Mouse (Mus musculus) hindlimb bud, embryonic 11.5 days (tissue): ENCODE data around the gene 1810013L24Rik.

Experiments used
- DNase-seq: peaks from one replicate; pipeline ENCODE4 v3.0.0-alpha.2; 2012; ENCODE audit warnings: low read depth, low spot score; ENCODE audit errors: extremely low spot score

The 1810013L24Rik gene

DNA sequence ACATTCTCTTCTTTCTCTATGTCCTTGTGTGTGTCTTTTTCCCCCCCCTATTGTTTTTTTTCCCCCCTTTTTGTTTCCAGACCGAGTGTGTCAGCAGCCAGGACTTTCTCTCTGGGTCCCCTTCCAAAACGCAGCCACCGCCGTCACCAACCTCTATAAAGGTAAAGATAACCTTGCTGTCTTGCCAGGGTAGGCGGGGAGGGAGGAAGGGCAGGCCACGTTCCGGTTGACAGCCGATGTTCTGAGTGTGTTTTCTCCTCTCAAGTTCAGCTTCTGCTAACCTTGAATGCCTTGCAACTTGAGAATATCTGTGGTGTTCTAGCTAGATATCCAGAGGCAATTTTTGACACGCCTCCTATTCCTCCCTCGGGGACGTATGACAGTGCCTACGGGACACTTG is 1.3 kb downstream of the 1810013L24Rik start:
- no peak for DNase-seq

DNA sequence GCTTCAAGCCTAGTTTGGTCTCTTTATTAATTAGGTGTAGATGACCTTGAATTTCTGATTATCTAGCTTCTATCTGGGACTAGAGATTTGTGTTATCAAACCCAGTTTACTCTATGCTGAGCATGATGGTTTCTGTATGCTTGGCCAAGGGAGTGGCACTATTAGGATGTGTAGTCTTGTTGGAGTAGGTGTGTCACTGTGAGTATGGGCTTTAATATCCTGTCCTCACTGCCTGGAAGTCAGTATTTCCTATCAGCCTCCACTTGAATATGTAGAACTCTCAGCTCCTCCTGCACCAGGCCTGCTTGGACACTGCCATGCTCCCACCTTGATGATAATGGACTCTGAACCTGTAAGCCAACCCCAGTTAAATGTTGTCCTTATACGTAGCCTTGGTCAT is 7.0 kb downstream of the 1810013L24Rik start:
- DNase-seq: no peak

DNA sequence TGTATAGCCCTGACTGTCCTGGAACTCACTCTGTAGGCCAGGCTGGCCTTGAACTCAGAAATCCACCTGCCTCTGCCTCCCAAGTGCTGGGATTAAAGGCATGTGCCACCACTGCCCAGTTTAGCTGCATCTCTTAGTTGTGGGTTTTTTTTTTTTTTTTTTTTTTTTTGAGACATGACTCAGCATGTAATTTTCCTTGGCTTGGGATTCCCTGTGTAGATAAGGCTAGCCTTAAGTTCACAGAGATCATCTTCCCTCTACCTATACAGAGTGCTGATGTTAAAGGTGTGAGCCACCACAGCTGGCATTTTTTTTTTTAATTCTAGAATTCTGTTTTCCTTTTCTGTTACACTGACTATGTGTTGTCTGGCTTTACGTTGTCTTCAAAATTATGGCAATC is 7.7 kb downstream of the 1810013L24Rik start:
- DNase-seq: no peak

DNA sequence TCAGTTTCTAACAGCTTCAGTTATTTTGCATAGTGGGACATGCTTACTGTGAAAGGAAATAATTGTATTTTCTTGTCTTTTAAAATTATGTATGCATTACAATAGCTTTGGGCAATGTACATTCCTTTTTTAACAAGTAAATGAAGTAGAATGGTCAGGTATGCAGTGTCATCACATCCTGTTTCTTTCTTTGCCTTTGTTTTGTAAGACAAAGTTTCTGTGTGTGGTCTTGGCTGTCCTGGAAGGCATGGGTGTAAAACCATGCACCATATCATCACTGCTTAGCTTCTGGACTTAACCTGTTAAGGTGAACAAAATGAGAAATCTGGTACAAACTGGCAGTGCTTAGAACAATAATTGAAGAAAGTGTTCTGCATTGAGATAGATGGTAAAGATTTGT is 9.0 kb downstream of the 1810013L24Rik start:
- no peak for DNase-seq

DNA sequence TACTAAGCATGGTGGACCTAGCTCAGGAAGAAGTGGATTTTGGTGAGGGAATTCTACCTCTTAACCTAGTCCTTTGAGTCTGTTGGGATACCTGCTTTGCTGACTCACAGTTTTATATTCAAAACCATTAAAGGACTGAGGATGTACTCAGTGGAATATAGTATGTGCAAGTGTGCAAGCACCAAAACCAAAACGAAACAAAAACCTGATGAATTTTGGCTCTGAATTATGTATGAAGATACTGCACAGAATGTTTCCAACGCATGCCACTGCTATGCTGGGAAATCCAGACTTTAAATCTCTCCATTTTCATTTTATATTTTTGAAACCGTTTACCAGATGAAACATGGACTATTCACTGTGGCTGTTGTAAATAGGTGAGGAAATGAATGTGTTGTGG is 10.7 kb downstream of the 1810013L24Rik start:
- DNase-seq: no peak

DNA sequence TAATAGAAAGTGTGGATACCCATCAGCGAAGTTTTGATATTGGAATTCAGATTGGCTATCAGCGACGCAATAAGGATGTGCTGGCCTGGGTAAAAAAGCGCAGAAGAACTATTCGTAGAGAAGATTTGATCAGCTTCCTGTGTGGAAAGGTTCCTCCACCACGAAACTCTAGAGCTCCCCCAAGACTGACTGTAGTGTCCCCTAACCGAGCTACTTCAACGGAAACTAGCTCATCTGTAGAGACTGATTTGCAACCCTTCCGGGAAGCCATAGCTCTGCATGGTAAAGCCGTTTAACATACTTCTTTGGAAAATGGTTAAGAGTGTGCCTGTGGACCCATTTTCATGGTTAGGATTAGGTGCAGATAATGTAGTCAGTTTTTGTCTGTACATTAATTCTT is 13.1 kb downstream of the 1810013L24Rik start:
- no peak for DNase-seq

DNA sequence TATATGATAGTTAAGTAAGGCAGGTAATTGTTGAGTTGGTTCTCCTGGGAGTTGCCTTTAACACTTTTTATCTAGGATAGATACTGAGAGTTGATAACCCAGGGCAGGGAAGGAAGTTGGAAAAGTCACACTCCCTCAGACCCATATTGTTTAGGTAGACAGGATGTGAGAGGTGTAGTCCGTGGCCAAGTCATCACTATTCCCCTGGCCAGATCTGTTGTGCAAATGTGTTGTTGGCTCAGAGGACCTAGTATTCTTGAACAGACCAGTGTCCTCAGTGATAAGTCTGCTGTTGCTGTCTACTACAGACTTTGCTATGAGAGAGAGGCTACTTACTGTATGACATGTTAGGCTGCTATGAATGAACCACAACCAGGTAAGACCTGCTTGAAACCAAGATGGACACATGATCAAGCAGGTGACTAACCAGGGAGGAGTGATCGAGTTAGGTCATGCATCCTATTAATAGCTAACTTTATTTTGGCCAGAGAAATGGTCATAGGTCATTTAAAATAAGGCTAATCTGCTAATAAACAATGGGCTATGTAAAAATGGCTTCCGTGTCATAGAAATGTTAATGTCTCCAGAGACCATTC is 13.8 kb downstream of the 1810013L24Rik start:
- no peak for DNase-seq

DNA sequence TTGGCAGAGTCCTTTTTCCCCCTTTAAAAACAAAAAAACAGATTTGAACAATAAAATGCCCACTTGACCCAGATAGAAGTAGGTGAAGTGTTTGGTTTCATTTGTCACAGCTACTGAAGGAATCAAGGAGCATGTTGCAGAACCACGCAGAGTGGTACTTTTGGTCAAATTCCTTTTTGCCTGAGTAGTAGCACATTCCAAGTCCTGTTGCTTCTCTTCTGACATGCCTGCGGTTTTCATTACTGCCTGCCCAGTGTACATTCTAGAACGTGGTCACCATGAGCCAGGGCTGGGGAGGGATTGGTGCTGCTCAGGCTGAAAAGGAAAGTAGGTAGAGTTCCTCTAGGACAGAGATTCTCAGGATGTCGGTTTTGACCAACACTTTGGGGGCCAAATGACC is 16.1 kb downstream of the 1810013L24Rik start:
- DNase-seq: no peak

DNA sequence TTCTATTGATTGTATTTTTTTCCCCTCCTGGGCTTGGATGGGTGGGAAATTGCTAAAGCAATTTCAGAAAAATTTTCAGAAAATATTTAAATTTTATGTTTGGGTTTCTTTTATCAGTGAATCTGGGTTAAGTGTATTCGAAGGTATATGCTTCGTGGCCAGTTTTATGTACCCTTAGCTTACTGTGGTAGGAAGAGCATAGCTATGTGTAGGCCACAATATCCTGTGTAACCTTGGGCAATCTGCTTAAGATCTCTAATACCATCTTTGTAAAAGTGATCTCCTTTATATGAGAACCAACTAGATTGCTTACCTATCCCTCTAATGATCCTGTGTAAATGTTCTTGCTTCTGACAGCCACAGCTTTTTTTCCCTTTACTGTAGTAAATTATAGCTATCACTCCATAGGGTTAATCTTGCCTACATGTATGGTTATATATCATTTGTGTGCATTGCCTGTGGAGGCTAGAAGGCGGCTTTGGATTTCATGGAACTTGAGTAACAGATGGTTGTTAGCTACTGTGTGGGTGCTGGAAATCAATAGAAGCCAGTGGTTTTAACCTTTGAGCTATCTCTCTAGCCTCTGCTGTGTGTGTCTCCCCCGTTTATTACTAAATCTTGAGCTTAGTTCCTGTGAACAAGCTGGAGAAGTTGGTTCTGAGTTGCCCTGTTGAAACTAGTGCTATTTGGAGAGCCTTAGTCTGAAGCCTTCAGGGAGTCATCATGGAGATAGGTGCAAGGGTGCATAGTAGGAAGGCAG is 18.6 kb downstream of the 1810013L24Rik start:
- DNase-seq: no peak

DNA sequence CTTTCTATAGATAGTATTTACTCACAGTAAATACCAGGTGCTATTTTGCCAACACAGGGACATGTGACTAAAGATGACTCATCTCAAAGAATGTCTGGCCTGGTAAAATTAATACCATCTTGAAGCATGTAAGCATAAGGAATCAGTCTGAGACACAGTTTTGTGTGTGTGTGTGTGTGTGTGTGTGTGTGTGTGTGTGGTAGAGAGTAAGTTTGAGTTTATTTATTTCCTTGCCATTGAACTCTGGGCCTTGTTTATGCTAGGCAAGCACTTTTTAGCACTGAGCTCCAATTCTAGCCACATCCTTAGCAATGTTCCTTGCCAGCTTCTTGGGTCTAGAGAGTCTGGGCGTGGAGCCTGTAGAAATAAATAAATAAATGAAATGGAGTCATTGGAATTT is 20.0 kb downstream of the 1810013L24Rik start:
- no peak for DNase-seq

DNA sequence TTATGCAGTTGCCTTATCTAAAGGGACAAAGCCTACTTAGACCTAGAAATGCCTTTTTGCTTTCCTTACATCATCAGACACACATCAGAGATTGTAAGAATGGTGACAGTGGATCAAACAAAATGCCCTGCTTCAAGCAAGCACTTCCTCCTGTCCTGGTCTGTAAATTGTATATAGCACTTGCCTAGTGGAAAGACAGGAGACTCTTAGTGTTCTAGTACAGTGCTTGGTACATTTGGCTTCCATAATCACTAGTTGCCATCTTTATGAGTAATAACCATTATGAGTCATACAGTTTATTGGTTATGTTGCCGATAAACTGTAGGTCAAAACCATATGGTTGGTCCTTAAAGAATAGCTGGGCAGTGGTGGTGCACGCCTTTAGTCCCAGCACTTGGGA is 25.2 kb downstream of the 1810013L24Rik start:
- DNase-seq: no peak

DNA sequence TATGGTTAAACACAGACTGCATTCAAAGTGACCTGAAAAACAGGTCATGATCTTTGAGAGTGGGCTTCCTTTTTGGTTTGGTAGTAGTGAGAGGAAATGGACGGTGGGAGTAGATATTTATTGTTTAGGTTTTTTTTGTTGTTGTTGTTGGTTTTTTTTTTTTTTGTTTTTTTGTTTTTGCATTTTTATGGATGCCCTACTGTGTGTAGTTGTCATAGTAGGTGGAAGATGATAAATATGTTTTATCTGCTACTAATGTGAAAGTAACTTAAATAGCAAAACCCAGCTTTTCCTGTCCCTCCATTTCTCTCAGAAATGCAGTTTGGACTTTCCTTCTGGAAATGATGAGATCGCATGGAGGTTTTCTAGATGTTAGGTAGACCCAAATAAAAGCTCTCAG is 26.9 kb downstream of the 1810013L24Rik start:
- DNase-seq: no peak

DNA sequence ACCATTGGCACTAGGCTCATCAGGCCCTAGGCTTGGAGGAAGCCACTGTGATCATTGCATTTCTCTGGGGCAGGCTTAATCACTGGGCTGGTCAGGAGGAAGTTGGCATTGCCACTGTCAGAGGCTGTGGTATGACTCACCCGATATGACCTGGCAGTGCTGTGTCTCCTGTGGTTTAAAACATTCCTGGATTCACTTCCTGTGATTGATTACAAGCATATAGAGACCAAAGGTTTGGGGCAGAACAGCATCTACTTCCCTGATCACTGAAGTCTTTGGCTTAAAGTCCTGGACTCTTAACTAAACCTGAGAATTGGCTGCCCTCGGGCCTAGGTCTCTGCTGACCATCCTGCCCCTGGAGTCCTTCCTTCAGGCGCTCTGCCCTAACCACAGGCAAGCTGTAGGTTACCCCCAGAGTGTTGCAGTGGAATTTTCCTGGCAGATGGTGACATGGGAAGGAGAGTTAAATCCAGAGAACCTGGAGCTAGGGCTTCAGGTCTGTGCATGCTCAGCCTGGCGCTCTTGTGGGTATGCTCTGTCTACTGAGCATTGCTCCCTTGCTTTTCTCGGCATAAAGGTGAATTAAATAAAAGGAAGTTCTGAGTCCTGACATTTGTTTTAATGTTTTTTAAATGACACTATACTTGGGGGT is 32.6 kb downstream of the 1810013L24Rik start:
- no peak for DNase-seq

DNA sequence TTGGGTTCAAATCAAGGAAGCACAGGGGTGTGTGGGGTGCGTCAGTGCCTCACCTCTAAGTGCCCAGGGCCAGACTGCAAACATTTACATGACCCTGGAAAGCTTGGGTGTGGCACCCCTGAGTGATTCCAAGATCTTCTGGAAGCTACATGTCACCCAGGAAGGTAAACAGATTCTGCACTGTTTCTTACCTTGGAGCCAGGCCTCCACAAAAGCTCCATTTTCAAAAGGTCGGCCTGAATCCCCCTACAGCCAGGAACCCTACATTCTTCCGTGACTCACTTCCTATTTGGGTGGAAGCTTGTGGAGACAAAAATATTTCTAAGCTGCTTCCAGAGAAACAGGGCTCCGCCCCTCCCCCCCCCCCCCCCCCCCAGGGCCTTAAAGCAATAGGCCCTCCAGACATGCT is 34.3 kb downstream of the 1810013L24Rik start:
- no peak for DNase-seq

DNA sequence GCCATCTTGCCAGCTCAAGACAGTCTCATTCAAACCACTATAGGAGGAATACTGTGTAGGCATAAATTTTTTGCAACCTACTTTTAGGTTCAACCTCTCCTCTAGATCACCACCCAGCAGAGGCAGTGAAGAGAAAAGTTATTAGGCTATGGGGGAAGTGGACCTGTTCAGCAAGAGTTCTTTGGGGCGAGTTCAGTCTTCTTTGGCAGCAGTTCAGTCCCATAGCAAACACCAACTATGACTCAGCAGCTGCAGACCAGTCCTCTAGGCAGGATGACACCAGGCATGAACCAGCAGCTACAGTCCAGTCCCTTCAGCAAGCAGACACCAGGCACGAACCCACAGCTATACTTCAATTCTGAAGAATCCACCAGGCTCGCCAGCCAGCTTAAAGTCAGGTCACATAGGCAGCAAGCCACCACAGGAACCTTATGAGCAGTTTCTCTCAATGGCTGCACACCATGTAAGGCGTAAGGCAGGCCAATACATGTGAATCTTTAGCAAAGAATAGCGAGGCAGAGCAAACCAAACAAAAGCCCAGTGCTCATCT is 37.6 kb downstream of the 1810013L24Rik start:
- no peak for DNase-seq

DNA sequence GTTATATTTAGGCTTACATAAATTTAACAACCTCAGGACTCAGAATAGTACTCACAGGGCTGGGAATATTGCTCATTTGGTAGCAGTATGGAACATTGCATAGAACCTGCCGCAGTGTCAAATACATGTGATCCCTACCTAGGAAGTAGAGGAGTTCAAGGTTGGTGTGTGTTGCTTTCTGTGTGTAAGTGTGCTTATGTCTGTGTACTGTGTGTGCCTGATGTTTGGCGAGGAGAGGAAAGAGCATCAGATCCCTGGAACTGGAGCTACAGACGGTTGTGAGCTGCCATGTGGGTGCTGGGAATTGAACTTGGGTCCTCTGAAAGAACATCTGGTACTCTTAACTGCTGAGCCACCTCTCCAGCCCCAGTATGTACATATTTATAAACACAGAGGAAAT is 38.6 kb downstream of the 1810013L24Rik start:
- DNase-seq: no peak

DNA sequence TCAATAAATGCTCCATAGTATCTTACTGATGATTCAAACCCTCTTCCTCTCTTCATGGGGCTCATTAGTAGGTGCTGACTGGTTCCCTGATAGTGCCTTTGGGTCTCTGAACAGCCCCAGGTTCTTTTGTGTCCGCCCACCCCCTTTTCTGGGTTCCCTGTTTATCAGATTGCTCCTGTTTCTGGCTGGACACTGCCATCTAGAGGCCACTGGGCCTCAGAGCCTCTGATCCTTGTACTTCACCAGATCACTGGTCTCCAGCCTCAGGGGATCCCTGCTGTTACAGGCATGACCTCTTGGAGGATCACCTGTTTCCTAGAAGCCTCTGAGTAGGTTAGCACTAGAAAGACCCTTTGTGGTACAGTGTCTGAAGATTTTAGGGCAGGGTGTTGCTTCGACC is 39.8 kb downstream of the 1810013L24Rik start:
- peak; percentile 22 for DNase-seq

DNA sequence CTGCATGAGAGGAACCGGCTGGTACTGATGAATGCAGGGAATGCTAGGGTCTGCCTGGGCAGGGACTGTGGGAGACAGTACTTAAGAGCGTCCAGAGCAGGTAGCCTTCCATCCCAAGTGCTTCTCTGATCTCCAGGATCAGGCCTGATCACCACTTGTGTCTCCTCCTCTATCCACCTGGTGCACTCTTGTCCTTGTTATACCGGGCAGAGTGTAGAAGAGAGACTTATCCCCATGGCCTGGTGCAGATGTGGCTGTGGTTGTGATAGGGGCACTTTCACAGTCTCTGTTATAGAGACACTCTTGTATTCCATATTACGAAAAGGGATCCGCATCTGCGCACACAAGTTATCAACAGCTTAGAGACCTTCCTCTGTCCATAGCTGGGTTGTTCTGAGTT is 41.5 kb downstream of the 1810013L24Rik start:
- DNase-seq: no peak

DNA sequence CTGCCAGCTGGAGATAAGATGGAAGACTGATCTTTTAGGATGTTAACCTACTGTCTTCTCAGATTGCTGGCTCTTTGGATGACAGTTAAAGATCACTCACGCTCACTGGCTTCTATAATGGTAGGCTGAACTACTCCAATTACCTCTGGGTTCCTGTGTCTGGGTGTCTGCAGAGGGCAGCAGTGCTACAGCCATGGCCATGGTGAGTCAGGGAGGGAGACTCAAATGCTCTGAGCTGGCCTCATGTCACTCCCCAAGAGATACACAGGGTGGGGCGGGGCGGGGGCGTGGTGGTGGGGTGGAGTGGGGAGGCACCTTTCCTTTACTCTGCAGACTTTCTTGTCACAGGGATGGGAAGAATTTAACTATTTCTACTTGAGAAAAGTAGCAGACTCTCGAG is 42.1 kb downstream of the 1810013L24Rik start:
- no peak for DNase-seq

DNA sequence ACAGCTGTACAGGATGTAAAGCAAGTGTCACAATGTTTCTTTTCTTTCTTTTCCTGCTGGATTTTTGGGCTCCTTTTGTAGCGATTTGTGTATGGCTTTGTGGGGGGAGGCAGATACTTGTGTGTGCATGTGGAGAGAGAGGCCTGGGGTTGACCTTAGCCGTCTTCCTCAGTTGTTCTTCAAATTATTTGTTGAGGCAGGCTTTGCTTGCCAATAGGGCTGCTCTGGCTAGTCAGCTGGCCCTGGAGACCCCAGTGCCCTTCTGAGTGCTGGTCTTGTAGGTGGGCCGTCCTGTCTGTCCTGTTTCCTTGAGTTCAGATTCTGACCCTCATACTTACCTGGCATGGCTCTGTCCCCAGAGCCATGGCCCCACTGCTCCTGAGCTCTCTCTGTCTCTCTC is 42.6 kb downstream of the 1810013L24Rik start:
- DNase-seq: no peak

DNA sequence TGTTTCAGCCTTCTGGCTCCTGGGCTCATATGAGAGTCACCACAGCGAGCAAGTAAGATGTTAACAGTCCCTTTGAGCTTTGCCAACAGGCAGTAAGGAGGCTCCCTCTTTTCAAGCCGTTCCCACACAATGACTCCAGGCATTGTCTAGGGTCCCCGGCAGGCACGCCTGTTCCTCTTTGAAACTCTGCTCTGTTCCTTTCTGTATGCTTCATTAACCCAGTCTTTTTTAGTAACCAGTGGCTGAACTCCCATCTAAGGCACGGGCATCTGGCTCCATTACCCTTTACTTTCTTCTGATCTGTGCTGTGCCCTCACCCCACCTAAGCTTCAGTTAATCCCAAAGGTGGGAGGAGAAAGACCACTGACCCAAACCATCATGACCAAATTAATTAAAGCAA is 50.2 kb downstream of the 1810013L24Rik start:
- no peak for DNase-seq

DNA sequence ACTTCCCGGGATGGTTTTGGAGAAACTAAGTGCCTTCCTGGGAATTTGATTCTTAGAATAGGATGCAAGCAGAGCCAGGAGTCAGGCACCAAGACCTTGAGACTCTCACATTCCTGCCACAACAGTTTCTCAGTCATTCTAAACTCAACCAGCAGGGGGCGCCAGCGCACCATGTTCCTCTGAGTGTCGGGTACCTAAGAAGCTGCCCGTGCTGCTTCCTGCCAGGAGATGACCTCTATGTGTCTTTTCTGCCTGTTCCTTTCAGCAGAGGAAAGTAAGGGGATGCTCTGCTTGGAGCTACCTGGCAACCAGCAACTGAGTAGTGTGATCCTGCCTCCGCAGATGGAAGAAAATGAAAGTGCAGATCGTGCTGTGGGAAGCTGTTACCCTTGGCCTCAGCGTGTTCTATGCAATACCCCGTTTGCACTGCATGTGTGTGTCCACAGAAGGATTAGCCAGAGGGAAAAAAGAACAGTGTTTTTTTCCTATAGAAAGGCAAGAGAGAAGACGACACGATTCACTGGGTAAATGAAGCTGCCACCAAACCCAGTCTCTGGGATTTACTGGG is 53.9 kb downstream of the 1810013L24Rik start:
- peak; percentile 63 for DNase-seq
